Mouse (Mus musculus) hindbrain, embryonic 16.5 days (tissue): ENCODE results near the gene Ccdc124. TPM values are rescaled to one million over a fixed set of nuclear protein-coding genes. Genes with fewer than 3 reads are reported as not detected.

Source experiments
- ATAC-seq: fragments of 200-750 bp; cut with Nextera tagmentation; 2 replicates; pipeline ENCODE4 v1.8.0; 2017; ENCODE audit warnings: moderate TSS enrichment, moderate library complexity
- H3K27ac ChIP-seq: fragments of 300-500 bp; sonication (generic); 2 replicates; pipeline ENCODE4 v1.5.1; 2014; ENCODE audit warnings: low read depth, mild to moderate bottlenecking, control low read depth, low read length, moderate library complexity
- H3K27me3 ChIP-seq: fragments of 300-500 bp; sonication (generic); replicated peaks from 2 replicates; pipeline ENCODE4 v1.6.1; 2014; ENCODE audit warnings: low read length; ENCODE audit not compliant: control insufficient read depth, insufficient read depth
- H3K36me3 ChIP-seq: fragments of 300-500 bp; sonication (generic); 2 replicates; pipeline ENCODE4 v1.6.1; 2014; ENCODE audit warnings: mild to moderate bottlenecking, low read length, moderate library complexity, mixed read lengths; ENCODE audit not compliant: control insufficient read depth, insufficient read depth
- H3K4me1 ChIP-seq: fragments of 300-500 bp; sonication (generic); 2 replicates; pipeline ENCODE4 v1.6.1; 2014; ENCODE audit warnings: low read depth, low read length; ENCODE audit not compliant: control insufficient read depth, insufficient read depth
- H3K4me2 ChIP-seq: fragments of 300-500 bp; sonication (generic); 2 replicates; pipeline ENCODE4 v1.6.1; 2014; ENCODE audit warnings: mild to moderate bottlenecking, low read length, control low read depth, moderate library complexity
- H3K4me3 ChIP-seq: fragments of 300-500 bp; sonication (generic); 2 replicates; pipeline ENCODE4 v1.5.1; 2014; ENCODE audit warnings: mild to moderate bottlenecking, low read length, control low read depth, moderate library complexity
- H3K9ac ChIP-seq: fragments of 300-500 bp; sonication (generic); 2 replicates; pipeline ENCODE4 v1.6.1; 2014; ENCODE audit warnings: low read depth, mild to moderate bottlenecking, control low read depth, low read length, moderate library complexity
- H3K9me3 ChIP-seq: fragments of 300-500 bp; sonication (generic); 2 replicates; pipeline ENCODE4 v1.6.1; 2014; ENCODE audit warnings: mild to moderate bottlenecking, low read length, moderate library complexity; ENCODE audit not compliant: control insufficient read depth
- WGBS: fragments of 180-500 bp; shearing (Covaris S2); extraction: QIAGEN DNeasy Blood & Tissue Kit; methylation state at CpG from one replicate; pipeline ENCODE4 v1.1.7; 2014; 5-methylcytosine and 5-hydroxymethylcytosine counted together
- polyA plus RNA-seq: library from polyadenylated mRNA; unstranded; fragments of >200 nt; fragmentation: Nextera tagmentation; extraction: Ambion mirVana; gene quantifications from 2 replicates; pipeline ENCODE4 v1.2.1, GENCODE M21; 2015

Ccdc124 gene
- polyA plus RNA-seq, 1 experiment from 2014 or later = 190 TPM

GRCm38 (mm10) chr8:70879500-70879899, 5.8 kb upstream of the Ccdc124 start:
- Histone ChIP-seq H3K27ac (no peak overlapping the region), H3K27me3 (no peaks in the 10 kb centered on the region), H3K36me3 (no peaks in the 10 kb centered on the region), H3K9ac (no peak overlapping the region), H3K4me1 (peaks cover 6% of the 10 kb centered on the region; the same call in 1 of the 2 replicates), H3K9me3 (no peaks in the 10 kb centered on the region), H3K4me3 (no peak overlapping the region), H3K4me2 (no peak overlapping the region)
- 42% methylated on average over 4 of the region's 4 CpGs for WGBS
- ATAC-seq = no peak

- Histone ChIP-seq H3K27me3 (no peaks in the 10 kb centered on the region), H3K9me3 (no peaks in the 10 kb centered on the region), H3K27ac (no peak overlapping the region), H3K4me1 (peaks cover 6% of the 10 kb centered on the region; the same call in 1 of the 2 replicates), H3K4me3 (no peak overlapping the region), H3K9ac (no peak overlapping the region), H3K36me3 (no peaks in the 10 kb centered on the region), H3K4me2 (no peak overlapping the region)
- WGBS = 56% methylated on average over 2 of the region's 2 CpGs
- ATAC-seq = no peak
Observed at GRCm38 (mm10) chr8:70878178-70878577, 4.4 kb upstream of the Ccdc124 start.

GRCm38 (mm10) chr8:70876382-70876781, 2.6 kb upstream of the Ccdc124 start:
- peaks cover 18% of the 10 kb centered on the region for H3K4me1 ChIP-seq
- no peak overlapping the region for H3K4me3 ChIP-seq
- no peak overlapping the region for H3K27ac ChIP-seq
- no peaks in the 10 kb centered on the region for H3K36me3 ChIP-seq
- no peak overlapping the region for H3K9ac ChIP-seq
- WGBS = 67% methylated on average over 4 of the region's 4 CpGs
- H3K27me3 ChIP-seq = no peaks in the 10 kb centered on the region
- ATAC-seq = no peak
- H3K4me2 ChIP-seq = no peak overlapping the region
- H3K9me3 ChIP-seq = no peaks in the 10 kb centered on the region

- Histone ChIP-seq H3K4me2 (no peak overlapping the region), H3K4me1 (peaks cover 15% of the 10 kb centered on the region), H3K9ac (no peak overlapping the region), H3K27ac (0 out of 2 replicates have a peak overlapping the region, but pooled peaks have one; percentile 90), H3K9me3 (no peaks in the 10 kb centered on the region), H3K36me3 (no peaks in the 10 kb centered on the region), H3K4me3 (no peak overlapping the region), H3K27me3 (no peaks in the 10 kb centered on the region)
- no peak for ATAC-seq
- 94% methylated on average over 13 of the region's 13 CpGs for WGBS
Observed at GRCm38 (mm10) chr8:70874441-70874840, 706 bp upstream of the Ccdc124 start.

- ATAC-seq = no peak
- Histone ChIP-seq H3K9me3 (no peaks in the 10 kb centered on the region), H3K4me1 (peaks cover 22% of the 10 kb centered on the region)
Observed at GRCm38 (mm10) chr8:70872643-70873363, 932 bp downstream of the Ccdc124 start.

GRCm38 (mm10) chr8:70871195-70871807, 2.4 kb downstream of the Ccdc124 start:
- no peak overlapping the region for H3K4me3 ChIP-seq
- ATAC-seq = no peak
- no peaks in the 10 kb centered on the region for H3K9me3 ChIP-seq
- 0 out of 2 replicates have a peak, but pooled peaks cover 2% of the 10 kb centered on the region for H3K36me3 ChIP-seq
- H3K27me3 ChIP-seq = no peaks in the 10 kb centered on the region
- H3K27ac ChIP-seq = no peak overlapping the region
- H3K9ac ChIP-seq = no peak overlapping the region
- WGBS = 86% methylated on average over 5 of the region's 5 CpGs
- no peak overlapping the region for H3K4me2 ChIP-seq
- H3K4me1 ChIP-seq = peaks cover 23% of the 10 kb centered on the region

More at GRCm38 (mm10) chr8:70872643-70873363, 932 bp downstream of the Ccdc124 start:
- Histone ChIP-seq H3K27ac (peak overlapping the region; percentile 90), H3K4me3 (peak overlapping the region; percentile 90), H3K27me3 (no peaks in the 10 kb centered on the region), H3K4me2 (peak overlapping the region; percentile 95), H3K36me3 (no peaks in the 10 kb centered on the region), H3K9ac (peak overlapping the region; percentile 86)
- 8% methylated on average over 31 of the region's 31 CpGs for WGBS

- Histone ChIP-seq H3K4me2 (no peak overlapping the region), H3K4me1 (peaks cover 32% of the 10 kb centered on the region), H3K4me3 (no peak overlapping the region), H3K9ac (peak overlapping the region; percentile 44; the same call in 1 of the 2 replicates), H3K27me3 (no peaks in the 10 kb centered on the region), H3K36me3 (0 out of 2 replicates have a peak, but pooled peaks cover 2% of the 10 kb centered on the region), H3K9me3 (no peaks in the 10 kb centered on the region), H3K27ac (peak overlapping the region; percentile 10)
- WGBS = 46% methylated on average over 16 of the region's 16 CpGs
- 0 out of 2 replicates have a peak, but pooled peaks have one; percentile 7 for ATAC-seq
Observed at GRCm38 (mm10) chr8:70869601-70870041, 4.1 kb downstream of the Ccdc124 start.

- H3K4me1 ChIP-seq = peaks cover 37% of the 10 kb centered on the region
- no peaks in the 10 kb centered on the region for H3K9me3 ChIP-seq
- H3K27me3 ChIP-seq = no peaks in the 10 kb centered on the region
- H3K9ac ChIP-seq = peak overlapping the region; percentile 44; the same call in 1 of the 2 replicates
- peak overlapping the region; percentile 10 for H3K27ac ChIP-seq
- H3K4me3 ChIP-seq = no peak overlapping the region
- 0 out of 2 replicates have a peak, but pooled peaks cover 2% of the 10 kb centered on the region for H3K36me3 ChIP-seq
- ATAC-seq = no peak
- WGBS = 42% methylated on average over 5 of the region's 5 CpGs
- H3K4me2 ChIP-seq = no peak overlapping the region
Observed at GRCm38 (mm10) chr8:70869199-70869571, 4.5 kb downstream of the Ccdc124 start.

- Histone ChIP-seq H3K36me3 (0 out of 2 replicates have a peak, but pooled peaks cover 2% of the 10 kb centered on the region), H3K27ac (peak overlapping the region; percentile 10), H3K9me3 (no peaks in the 10 kb centered on the region), H3K9ac (peak overlapping the region; percentile 44; the same call in 1 of the 2 replicates), H3K4me3 (no peak overlapping the region), H3K4me2 (0 out of 2 replicates have a peak overlapping the region, but pooled peaks have one; percentile 0), H3K4me1 (peaks cover 42% of the 10 kb centered on the region), H3K27me3 (no peaks in the 10 kb centered on the region)
- no peak for ATAC-seq
- 12% methylated on average over 40 of the region's 40 CpGs for WGBS
Observed at GRCm38 (mm10) chr8:70868559-70869198, 5.1 kb downstream of the Ccdc124 start.
